Mouse (Mus musculus) Patski (cell line): ENCODE data around the gene Zglp1. TPM values are rescaled to one million over a fixed set of nuclear protein-coding genes. Genes with fewer than 3 reads are reported as not detected.

Experiments
- ATAC-seq: fragments of 100-300 bp; one replicate; pipeline ENCODE4 v1.8.0; 2021
- CTCF ChIA-PET: fragments of 350-600 bp; sonication (Branson Sonifier 250); formaldehyde crosslinking; loops from one replicate; lab custom pipeline; 2022; ENCODE audit warnings: inconsistent platforms; lab: Charles Lee
- POLR2A ChIA-PET: fragments of 350-600 bp; sonication (Branson Sonifier 250); formaldehyde crosslinking; loops from one replicate; lab custom pipeline; 2022; ENCODE audit warnings: antibody characterized with exemption, inconsistent platforms; lab: Charles Lee
- DNase-seq: peaks from one replicate; pipeline ENCODE4 v3.0.0-alpha.2; 2011; ENCODE audit warnings: low read depth, low spot score
- H3K27me3 ChIP-seq: fragments of 371-371 bp; one replicate; pipeline ENCODE4 v1.5.1; 2021
- CTCF ChIP-seq: fragments of 100-300 bp; IDR thresholded peaks from one replicate; pipeline ENCODE4 v1.5.1; 2021
- in situ Hi-C: fragments of 300-500 bp; cut with MboI; formaldehyde crosslinking; loops from 3 replicates; pipeline ENCODE4 v1.11.1; 2018; ENCODE audit warnings: low pct_unique_long_range_greater_than_20kb, mixed read lengths
- polyA plus RNA-seq: library from polyadenylated mRNA; unstranded; gene quantifications from one replicate; pipeline ENCODE4 v1.2.3, GENCODE M21; 2021

The Zglp1 gene
- polyA plus RNA-seq, 1 experiment from 2014 or later, result 0.10 TPM

DNA sequence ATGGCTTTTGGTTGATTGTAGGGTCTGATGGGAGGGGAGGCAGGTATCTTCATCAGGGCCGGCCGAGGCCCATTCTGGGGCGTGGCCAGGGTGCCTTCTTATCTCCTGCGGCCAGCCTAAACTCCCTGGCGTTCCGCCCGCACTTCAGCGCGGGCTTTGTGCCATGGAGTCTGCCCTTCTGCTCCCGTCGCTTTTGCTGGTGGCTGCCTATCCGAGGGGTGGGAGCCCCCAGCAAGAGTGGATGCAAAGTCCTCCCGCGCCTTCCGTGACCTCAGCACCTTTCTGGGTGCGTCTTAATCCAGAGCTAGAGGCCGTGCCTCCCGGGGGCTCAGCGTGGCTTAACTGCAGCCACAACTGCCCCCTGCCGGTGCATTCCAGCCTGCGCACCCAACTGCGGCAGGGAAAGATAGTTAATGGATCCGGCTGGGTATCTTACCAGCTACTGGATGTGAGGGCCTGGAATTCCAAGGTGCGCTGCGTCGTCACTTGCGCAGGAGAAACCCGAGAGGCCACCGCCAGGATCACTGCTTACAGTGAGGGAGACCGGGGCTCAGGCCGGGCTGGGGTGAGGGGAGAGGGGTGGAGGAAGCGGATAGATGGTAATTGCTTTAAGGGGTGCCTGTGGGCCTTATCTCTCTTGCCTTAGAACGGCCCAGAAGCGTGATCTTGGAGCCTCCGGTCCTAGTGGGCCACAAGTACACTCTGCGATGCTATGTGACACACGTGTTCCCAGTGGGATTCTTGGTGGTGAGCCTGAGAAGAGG is 37.4 kb downstream of the Zglp1 start, which contains the start of gene Icam4:
Gene Icam4 (plus strand): TSS at position 83 of the 764 bp plus-strand sequence.
- DNase-seq (no peak), ATAC-seq (no peak)
- POLR2A ChIA-PET, result interaction anchor here (1.1 kb wide), 1 partner anchor 22 kb away, joined by 3 read pairs; no protein-coding TSS in a partner anchor
- CTCF ChIA-PET, result interaction anchor here (0.7 to 1.9 kb wide), 7 partner anchors 11 to 105 kb away, joined by 3 to 7 read pairs (median 3); no protein-coding TSS in a partner anchor
- no peaks in the 10 kb centered on the region for H3K27me3 ChIP-seq
- in situ Hi-C loops, result loop anchor here (5.0 kb wide), 2 partner anchors 43 to 103 kb away; partner anchors contain the start of genes Fdx1l, Gm49373 and Tyk2
- TF ChIP-seq CTCF, result no peak

DNA sequence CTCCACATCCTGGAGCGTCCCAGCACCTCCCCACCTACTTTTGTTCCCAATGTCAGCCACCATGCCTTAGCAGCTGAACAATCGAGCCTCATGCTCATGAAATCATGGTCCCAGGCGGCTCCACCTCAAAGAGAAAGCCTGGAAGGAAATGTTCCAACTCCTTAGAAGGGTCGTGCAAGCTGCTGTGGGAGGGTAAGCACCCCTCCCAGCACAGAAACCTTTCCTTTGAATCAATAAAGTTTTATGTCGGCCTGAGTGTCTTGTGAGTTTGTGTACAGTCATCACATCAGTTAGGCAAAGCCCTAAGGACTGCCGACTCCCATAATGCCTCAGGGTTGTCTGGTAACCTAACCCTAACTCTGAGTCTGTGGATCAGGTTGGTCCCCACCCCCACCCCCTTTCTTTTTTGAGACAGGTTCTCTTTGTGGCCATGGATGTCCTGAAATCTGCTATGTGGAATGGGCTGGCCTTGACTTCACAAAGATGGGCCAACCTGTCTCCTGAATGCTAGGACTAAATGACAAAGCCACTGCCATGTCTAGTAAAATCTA is 38.3 kb downstream of the Zglp1 start:
- TF ChIP-seq CTCF, result no peak
- in situ Hi-C loops, result no loop called here
- POLR2A ChIA-PET, result interaction anchor here (1.1 kb wide), 1 partner anchor 21 kb away, joined by 3 read pairs; no protein-coding TSS in a partner anchor
- CTCF ChIA-PET, result interaction anchor here (0.7 to 1.5 kb wide), 4 partner anchors 13 to 106 kb away, joined by 3 to 4 read pairs (median 3); no protein-coding TSS in a partner anchor
- DNase-seq, result no peak
- no peaks in the 10 kb centered on the region for H3K27me3 ChIP-seq
- no peak for ATAC-seq

DNA sequence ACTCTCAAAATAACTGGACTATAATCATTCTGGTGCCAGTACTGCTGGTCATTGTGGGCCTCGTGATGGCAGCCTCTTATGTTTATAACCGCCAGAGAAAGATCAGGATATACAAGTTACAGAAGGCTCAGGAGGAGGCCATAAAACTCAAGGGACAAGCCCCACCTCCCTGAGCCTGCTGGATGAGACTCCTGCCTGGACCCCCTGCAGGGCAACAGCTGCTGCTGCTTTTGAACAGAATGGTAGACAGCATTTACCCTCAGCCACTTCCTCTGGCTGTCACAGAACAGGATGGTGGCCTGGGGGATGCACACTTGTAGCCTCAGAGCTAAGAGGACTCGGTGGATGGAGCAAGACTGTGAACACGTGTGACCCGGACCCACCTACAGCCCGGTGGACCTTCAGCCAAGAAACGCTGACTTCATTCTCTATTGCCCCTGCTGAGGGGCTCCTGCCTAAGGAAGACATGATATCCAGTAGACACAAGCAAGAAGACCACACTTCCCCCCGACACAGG is 39.1 kb downstream of the Zglp1 start:
- no peak for TF ChIP-seq CTCF

DNA sequence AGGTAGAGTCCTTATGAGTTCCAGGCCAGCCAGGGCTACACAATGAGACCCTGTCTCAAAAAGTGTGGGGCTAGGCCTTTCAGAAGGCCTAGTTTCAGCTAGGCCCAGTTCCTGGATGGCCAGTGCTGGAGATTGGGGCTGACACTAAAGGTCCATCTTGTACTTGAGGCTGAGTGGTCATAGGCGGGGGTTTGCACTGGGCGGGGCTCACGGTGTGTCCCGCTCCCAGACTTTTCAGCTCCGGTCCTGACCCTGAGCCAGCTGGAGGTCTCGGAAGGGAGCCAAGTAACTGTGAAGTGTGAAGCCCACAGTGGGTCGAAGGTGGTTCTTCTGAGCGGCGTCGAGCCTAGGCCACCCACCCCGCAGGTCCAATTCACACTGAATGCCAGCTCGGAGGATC is 40.0 kb downstream of the Zglp1 start:
- ATAC-seq, result no peak
- DNase-seq, result no peak
- ChIA-PET CTCF (interaction anchor here (1.2 kb wide), 1 partner anchor 128 kb away, joined by 3 read pairs; no protein-coding TSS in a partner anchor), POLR2A (no interaction called here)
- no peaks in the 10 kb centered on the region for H3K27me3 ChIP-seq
- in situ Hi-C loops, result no loop called here
- TF ChIP-seq CTCF, result no peak

More for the DNA sequence above, 39.1 kb downstream of the Zglp1 start:
- in situ Hi-C loops, result no loop called here
- ATAC-seq (no peak), DNase-seq (no peak)
- H3K27me3 ChIP-seq, result no peaks in the 10 kb centered on the region
- CTCF ChIA-PET, result no interaction called here
- POLR2A ChIA-PET, result no interaction called here

DNA sequence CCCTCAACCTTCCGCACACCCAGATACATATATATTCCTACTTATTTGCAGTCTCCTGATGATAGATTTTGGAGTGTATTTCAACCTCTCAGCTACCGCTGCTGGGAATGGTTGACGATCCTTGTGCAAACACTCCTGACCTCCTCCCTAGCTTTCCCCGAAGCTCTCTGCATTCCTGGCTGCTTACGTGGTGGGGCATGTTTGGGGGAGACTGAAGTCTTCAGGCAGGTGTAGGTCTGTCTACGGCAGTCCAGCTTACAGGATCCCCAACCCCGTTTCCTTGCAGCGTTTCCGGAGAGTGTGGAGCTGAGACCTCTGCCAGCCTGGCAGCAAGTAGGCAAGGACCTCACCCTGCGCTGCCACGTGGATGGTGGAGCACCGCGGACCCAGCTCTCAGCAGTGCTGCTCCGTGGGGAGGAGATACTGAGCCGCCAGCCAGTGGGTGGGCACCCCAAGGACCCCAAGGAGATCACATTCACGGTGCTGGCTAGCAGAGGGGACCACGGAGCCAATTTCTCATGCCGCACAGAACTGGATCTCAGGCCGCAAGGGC is 41.6 kb downstream of the Zglp1 start:
- H3K27me3 ChIP-seq, result no peaks in the 10 kb centered on the region
- POLR2A ChIA-PET, result no interaction called here
- TF ChIP-seq CTCF, result no peak
- in situ Hi-C loops, result no loop called here
- CTCF ChIA-PET, result no interaction called here
- DNase-seq (no peak), ATAC-seq (no peak)

DNA sequence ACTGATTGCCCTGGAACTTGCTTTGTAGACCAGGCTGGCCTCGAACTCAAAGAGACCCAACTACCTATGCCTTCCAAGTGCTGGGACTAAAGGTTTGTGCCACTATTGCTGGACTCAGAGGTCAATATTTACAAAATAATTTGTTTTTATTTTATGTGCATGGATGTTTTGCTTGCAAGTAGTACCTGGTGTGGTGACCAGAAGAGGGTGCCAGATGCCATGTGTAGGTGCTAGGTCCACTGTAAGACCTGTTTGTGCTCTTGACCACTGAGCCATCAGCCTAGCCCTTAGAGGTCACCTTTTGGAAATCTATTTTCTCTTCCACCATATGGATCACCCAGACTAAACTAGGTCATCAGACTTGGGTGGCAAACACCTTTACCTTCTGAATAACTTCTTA is 44.2 kb downstream of the Zglp1 start:
- in situ Hi-C loops, result no loop called here
- ATAC-seq (no peak), DNase-seq (no peak)
- ChIA-PET CTCF (no interaction called here), POLR2A (no interaction called here)
- TF ChIP-seq CTCF, result no peak
- H3K27me3 ChIP-seq, result no peaks in the 10 kb centered on the region

DNA sequence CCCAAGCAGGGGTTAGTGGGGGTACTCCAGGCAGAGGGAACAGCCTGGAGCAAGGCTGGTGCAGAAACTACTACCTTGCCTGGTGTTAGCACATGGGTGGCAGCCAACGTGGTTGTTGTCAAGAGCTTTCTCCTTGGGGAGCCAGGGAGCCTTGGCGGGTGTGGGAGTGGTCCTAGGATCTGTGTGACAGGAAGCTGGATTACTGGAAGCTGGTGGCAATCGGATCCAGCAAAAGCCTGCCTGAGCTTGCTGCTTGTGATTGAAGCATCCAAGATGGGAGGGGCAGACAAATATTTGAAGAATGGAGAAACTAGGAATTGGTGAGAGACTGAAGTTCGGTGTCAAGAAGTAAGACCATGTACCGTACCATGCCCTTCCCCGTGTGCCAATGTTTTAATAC is 44.6 kb downstream of the Zglp1 start:
- ChIA-PET CTCF (no interaction called here), POLR2A (no interaction called here)
- ATAC-seq, result no peak
- no peaks in the 10 kb centered on the region for H3K27me3 ChIP-seq
- DNase-seq, result no peak
- no peak for TF ChIP-seq CTCF
- in situ Hi-C loops, result no loop called here

DNA sequence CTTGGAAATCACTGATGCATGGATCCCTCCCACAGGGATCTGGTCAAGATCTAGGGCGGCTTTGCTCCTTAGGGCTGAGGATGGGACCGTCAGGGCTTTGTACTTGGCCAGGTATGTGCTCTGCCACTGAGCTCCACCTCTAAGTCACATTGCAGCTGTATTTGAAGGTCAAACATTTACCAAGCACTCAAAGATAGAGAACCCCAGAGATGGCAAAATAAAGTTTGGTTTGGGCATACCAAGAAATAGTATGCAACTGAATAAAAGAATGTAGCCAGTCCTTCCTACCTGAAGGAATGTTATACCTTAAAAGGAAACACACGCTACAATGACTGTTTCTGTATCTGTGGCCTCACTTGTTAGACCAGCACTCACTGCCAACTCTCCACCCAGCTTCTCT is 45.5 kb downstream of the Zglp1 start:
- ATAC-seq, result no peak
- DNase-seq, result no peak
- H3K27me3 ChIP-seq, result peaks cover 3% of the 10 kb centered on the region
- ChIA-PET POLR2A (no interaction called here), CTCF (no interaction called here)
- no peak for TF ChIP-seq CTCF
- in situ Hi-C loops, result no loop called here

DNA sequence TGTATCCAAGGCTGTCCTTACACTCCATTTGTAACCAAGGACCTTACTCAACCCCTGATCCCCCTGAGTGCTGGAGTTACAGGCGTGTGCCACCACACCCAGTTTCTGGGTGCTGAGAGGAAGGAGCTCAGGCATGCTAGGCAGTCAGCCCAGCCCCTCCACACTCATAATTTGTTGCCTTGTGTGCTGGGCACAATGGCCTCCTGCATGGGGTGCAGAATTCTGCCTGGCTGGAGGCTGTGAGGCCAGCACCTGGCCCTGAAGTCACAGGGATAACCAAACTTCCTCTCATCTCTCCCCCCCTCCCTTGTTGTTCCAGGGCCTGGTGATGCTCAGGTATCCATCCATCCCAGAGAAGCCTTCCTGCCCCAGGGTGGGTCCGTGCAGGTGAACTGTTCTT is 48.3 kb downstream of the Zglp1 start:
- ChIA-PET POLR2A (no interaction called here), CTCF (interaction anchor here (0.8 kb wide), 1 partner anchor 11 kb away, joined by 3 read pairs; the partner anchor contains the start of gene Icam4)
- peaks cover 4% of the 10 kb centered on the region for H3K27me3 ChIP-seq
- no peak for TF ChIP-seq CTCF
- DNase-seq (no peak), ATAC-seq (no peak)
- in situ Hi-C loops, result no loop called here

DNA sequence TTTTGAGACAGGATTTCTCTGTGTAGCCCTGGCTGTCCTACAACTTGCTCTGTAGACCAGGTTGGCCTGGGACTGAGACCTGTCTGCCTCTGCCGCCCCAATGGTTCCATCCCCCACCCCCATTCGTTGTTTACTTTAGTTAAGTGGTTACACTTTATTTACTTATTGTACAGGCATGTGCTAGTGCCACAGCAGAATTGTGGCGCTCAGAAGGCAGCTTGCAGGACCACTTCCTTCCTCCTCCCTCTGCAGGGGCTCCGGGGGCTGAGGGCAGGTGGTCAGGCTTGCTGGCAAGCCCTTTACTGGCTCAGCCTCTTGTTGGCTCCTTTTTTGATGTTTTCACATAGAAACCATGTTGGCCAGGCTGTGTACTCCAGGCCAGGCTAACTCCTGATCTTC is 49.7 kb downstream of the Zglp1 start:
- ChIA-PET POLR2A (no interaction called here), CTCF (interaction anchor here (0.8 kb wide), 1 partner anchor 9 kb away, joined by 3 read pairs; no protein-coding TSS in a partner anchor)
- DNase-seq, result no peak
- ATAC-seq, result no peak
- peaks cover 4% of the 10 kb centered on the region for H3K27me3 ChIP-seq
- TF ChIP-seq CTCF, result no peak
- in situ Hi-C loops, result no loop called here
